Mouse (Mus musculus): ENCODE results near the gene Dennd6a.

- no peak for TF ChIP-seq CTCF (IDR thresholded peaks at IDR 0.05; ENCODE audit: insufficient read depth, low read depth, low read length)
- no peak for TF ChIP-seq POLR2A (IDR thresholded peaks at IDR 0.05; ENCODE audit: insufficient read depth, low read depth, low read length)
These were observed 47.7 kb upstream of the Dennd6a start for GRCm38 (mm10) chr14:26525955-26526354.

All from olfactory bulb, adult 2 months (tissue).